Mouse (Mus musculus) MN1 (cell line): ENCODE measurements around the gene Apol6.
A peak's percentile ranks its signal among the peaks of the same experiment; 100 is the strongest.

Source experiments
- DNase-seq: peaks from one replicate; pipeline ENCODE4 v3.0.0-alpha.2; 2016; ENCODE audit warnings: low spot score

Apol6 gene

GRCm38 (mm10) chr15:77044597-77045320, at the start of gene Apol6:
Gene Apol6, plus strand, starts transcription at chr15:77044729.
- no peak for DNase-seq

GRCm38 (mm10) chr15:76998048-76998447, 46.5 kb upstream of the Apol6 start:
- DNase-seq: no peak

GRCm38 (mm10) chr15:76998878-76999588, 45.5 kb upstream of the Apol6 start:
- peak; percentile 90 for DNase-seq

GRCm38 (mm10) chr15:77003173-77003867, 41.2 kb upstream of the Apol6 start:
- peak; percentile 32 for DNase-seq

- peak; percentile 78 for DNase-seq
Measured at GRCm38 (mm10) chr15:77003868-77004215, 40.7 kb upstream of the Apol6 start.

GRCm38 (mm10) chr15:77008851-77009250, 35.7 kb upstream of the Apol6 start:
- no peak for DNase-seq

- no peak for DNase-seq
Measured at GRCm38 (mm10) chr15:77013753-77014241, 30.7 kb upstream of the Apol6 start.

- no peak for DNase-seq
Measured at GRCm38 (mm10) chr15:77014431-77014830, 30.1 kb upstream of the Apol6 start.

GRCm38 (mm10) chr15:77014985-77015384, 29.5 kb upstream of the Apol6 start:
- no peak for DNase-seq

GRCm38 (mm10) chr15:77016509-77016908, 28.0 kb upstream of the Apol6 start:
- DNase-seq: no peak

- no peak for DNase-seq
Measured at GRCm38 (mm10) chr15:77017897-77018296, 26.6 kb upstream of the Apol6 start.

- peak; percentile 67 for DNase-seq
Measured at GRCm38 (mm10) chr15:77018740-77019340, 25.7 kb upstream of the Apol6 start.

- no peak for DNase-seq
Measured at GRCm38 (mm10) chr15:77019533-77019932, 25.0 kb upstream of the Apol6 start.

- no peak for DNase-seq
Measured at GRCm38 (mm10) chr15:77020136-77020535, 24.4 kb upstream of the Apol6 start.

GRCm38 (mm10) chr15:77021056-77021455, 23.5 kb upstream of the Apol6 start:
- peak; percentile 38 for DNase-seq

GRCm38 (mm10) chr15:77021851-77022250, 22.7 kb upstream of the Apol6 start:
- no peak for DNase-seq

GRCm38 (mm10) chr15:77022401-77022957, 22.1 kb upstream of the Apol6 start:
- DNase-seq: no peak

- no peak for DNase-seq
Measured at GRCm38 (mm10) chr15:77025884-77026583, 18.5 kb upstream of the Apol6 start.

GRCm38 (mm10) chr15:77027117-77027516, 17.4 kb upstream of the Apol6 start:
- DNase-seq: no peak

- DNase-seq: no peak
Measured at GRCm38 (mm10) chr15:77027675-77028074, 16.9 kb upstream of the Apol6 start.

- DNase-seq: peak; percentile 95
Measured at GRCm38 (mm10) chr15:77029331-77029991, 15.1 kb upstream of the Apol6 start.
